8 mouse cellular contexts compared by ENCODE assay signal in the genomic region with DNA sequence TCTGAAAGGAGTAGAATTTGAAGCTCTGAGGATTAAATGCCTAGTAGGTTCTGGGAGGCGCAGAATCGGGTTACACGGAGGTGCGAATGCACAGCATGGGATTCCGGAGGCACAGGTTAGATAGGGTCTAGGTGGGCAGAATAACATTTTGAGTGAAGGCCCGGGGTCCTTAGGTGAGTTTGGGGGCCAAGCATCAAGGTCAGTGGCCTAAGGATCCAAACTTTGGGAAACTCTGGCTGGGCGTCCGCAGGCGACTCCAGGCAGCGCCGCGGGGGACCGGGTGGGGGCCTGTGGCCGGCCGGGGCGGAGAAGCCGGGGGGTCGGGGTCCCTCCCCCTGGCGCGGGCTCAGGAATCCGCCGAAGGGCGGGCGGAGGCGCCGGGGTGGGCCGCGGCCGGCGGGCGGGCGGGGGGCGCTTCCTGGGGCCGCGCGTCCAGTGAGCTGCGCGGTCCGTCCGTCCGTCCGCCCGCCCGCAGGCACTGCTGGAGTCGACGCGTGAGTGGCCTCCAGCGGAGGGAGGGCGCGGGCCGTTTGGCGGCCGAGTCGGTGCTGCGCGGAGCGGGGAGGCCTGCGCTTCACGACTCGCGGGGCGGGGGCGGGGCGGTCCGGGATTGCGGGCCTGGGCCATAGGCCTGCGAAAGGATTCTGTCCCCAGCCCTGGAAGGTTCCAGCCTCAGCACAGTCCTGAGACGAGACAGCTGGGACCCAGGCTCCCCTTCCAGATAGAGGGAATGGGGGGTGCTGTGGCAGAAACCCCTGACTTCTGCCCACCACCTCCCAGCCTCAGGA. TPM values are rescaled to one million over a fixed set of nuclear protein-coding genes. Genes with fewer than 3 reads are reported as not detected.
DNase-seq lines count a peak whose midpoint lies in the region; ATAC-seq and TF ChIP-seq lines count a peak whose summit lies in the region.

No protein-coding gene starts in this region.

- ATAC-seq in forebrain, embryonic 13.5 days = peak; percentile 56
- peak; percentile 70 for ATAC-seq in hindbrain, embryonic 16.5 days
- ATAC-seq in lung, embryonic 15.5 days (ENCODE audit: borderline replicate concordance, extremely low read depth, low FRiP score, low TSS enrichment) = peak; percentile 69
- peak; percentile 57 for ATAC-seq in stomach, embryonic 16.5 days (ENCODE audit: insufficient read depth, low FRiP score)

- H3K27me3 ChIP-seq in forebrain, embryonic 13.5 days = no peaks in the 10 kb centered on the region
- no peaks in the 10 kb centered on the region for H3K27me3 ChIP-seq in hindbrain, embryonic 16.5 days (replicated peaks; ENCODE audit: control insufficient read depth, insufficient read depth, low read length)
- H3K27me3 ChIP-seq in lung, embryonic 15.5 days = no peaks in the 10 kb centered on the region
- H3K27me3 ChIP-seq in stomach, embryonic 16.5 days (ENCODE audit: control insufficient read depth, insufficient read depth, low read length) = no peaks in the 10 kb centered on the region

- no peak for DNase-seq in left cerebral cortex, adult 2 months (ENCODE audit: extremely low spot score in 1 of 2, low spot score in 2 of 2)
- no peak for DNase-seq in left cerebral cortex, adult 11 months (ENCODE audit: low spot score)
- DNase-seq in adrenal gland, postnatal 10 days = peak; percentile 76
- no peak for DNase-seq in left cerebral cortex, adult 8-10 months (ENCODE audit: low spot score in 2 of 2)

- H3K9ac ChIP-seq in forebrain, embryonic 13.5 days = peak overlapping the region; percentile 81
- peak overlapping the region; percentile 85 for H3K9ac ChIP-seq in hindbrain, embryonic 16.5 days (ENCODE audit: low read depth, low read length)
- H3K9ac ChIP-seq in lung, embryonic 15.5 days = peak overlapping the region; percentile 67
- peak overlapping the region; percentile 80 for H3K9ac ChIP-seq in stomach, embryonic 16.5 days (ENCODE audit: low read length)

- intact Hi-C loops in left cerebral cortex, adult 2 months (cut with DNase I) = no loop called here

- H3K36me3 ChIP-seq in forebrain, embryonic 13.5 days (ENCODE audit: poor library complexity, severe bottlenecking) = no peaks in the 10 kb centered on the region; the same call in 1 of the 2 replicates
- no peaks in the 10 kb centered on the region for H3K36me3 ChIP-seq in hindbrain, embryonic 16.5 days (ENCODE audit: control insufficient read depth, insufficient read depth, low read length)
- peaks cover 20% of the 10 kb centered on the region for H3K36me3 ChIP-seq in lung, embryonic 15.5 days
- H3K36me3 ChIP-seq in stomach, embryonic 16.5 days (ENCODE audit: control insufficient read depth, insufficient read depth, low read length) = no peaks in the 10 kb centered on the region

- no peak for TF ChIP-seq CTCF in left cerebral cortex, adult 2 months (IDR thresholded peaks at IDR 0.05)

- H3K4me3 ChIP-seq in left cerebral cortex, adult 2 months = peak overlapping the region; percentile 53
- H3K4me3 ChIP-seq in forebrain, embryonic 13.5 days = peak overlapping the region; percentile 58
- peak overlapping the region; percentile 67 for H3K4me3 ChIP-seq in hindbrain, embryonic 16.5 days (ENCODE audit: low read length)
- peak overlapping the region; percentile 56 for H3K4me3 ChIP-seq in lung, embryonic 15.5 days
- peak overlapping the region; percentile 53 for H3K4me3 ChIP-seq in stomach, embryonic 16.5 days (replicated peaks; ENCODE audit: low read length)

- no peaks in the 10 kb centered on the region for H3K9me3 ChIP-seq in forebrain, embryonic 13.5 days (replicated peaks)
- H3K9me3 ChIP-seq in hindbrain, embryonic 16.5 days (ENCODE audit: control insufficient read depth, low read length) = no peaks in the 10 kb centered on the region
- no peaks in the 10 kb centered on the region for H3K9me3 ChIP-seq in lung, embryonic 15.5 days
- no peaks in the 10 kb centered on the region for H3K9me3 ChIP-seq in stomach, embryonic 16.5 days (replicated peaks; ENCODE audit: control insufficient read depth, low read length)

- peaks cover 26% of the 10 kb centered on the region for H3K4me1 ChIP-seq in forebrain, embryonic 13.5 days
- H3K4me1 ChIP-seq in hindbrain, embryonic 16.5 days (ENCODE audit: control insufficient read depth, insufficient read depth, low read depth, low read length) = peaks cover 20% of the 10 kb centered on the region
- peaks cover 20% of the 10 kb centered on the region for H3K4me1 ChIP-seq in lung, embryonic 15.5 days
- H3K4me1 ChIP-seq in stomach, embryonic 16.5 days (ENCODE audit: control insufficient read depth, insufficient read depth, low read length) = peaks cover 13% of the 10 kb centered on the region; the same call in 1 of the 2 replicates

- H3K27ac ChIP-seq in left cerebral cortex, adult 2 months = peak overlapping the region; percentile 63
- H3K27ac ChIP-seq in forebrain, embryonic 13.5 days = peak overlapping the region; percentile 49; the same call in 1 of the 2 replicates
- H3K27ac ChIP-seq in hindbrain, embryonic 16.5 days (ENCODE audit: low read depth, low read length) = peak overlapping the region; percentile 72
- H3K27ac ChIP-seq in lung, embryonic 15.5 days = peak overlapping the region; percentile 90
- H3K27ac ChIP-seq in stomach, embryonic 16.5 days (ENCODE audit: low read length) = peak overlapping the region; percentile 69

- peak overlapping the region; percentile 96 for H3K4me2 ChIP-seq in forebrain, embryonic 13.5 days
- H3K4me2 ChIP-seq in hindbrain, embryonic 16.5 days (ENCODE audit: low read length) = peak overlapping the region; percentile 99
- peak overlapping the region; percentile 83 for H3K4me2 ChIP-seq in lung, embryonic 15.5 days
- peak overlapping the region; percentile 84 for H3K4me2 ChIP-seq in stomach, embryonic 16.5 days (ENCODE audit: low read depth, low read length)

- 2% methylated on average over 24 of the region's 68 CpGs for WGBS in forebrain, embryonic 13.5 days
- under 1% methylated on average over 31 of the region's 68 CpGs for WGBS in hindbrain, embryonic 16.5 days
- WGBS in lung, embryonic 15.5 days = 3% methylated on average over 47 of the region's 68 CpGs
- under 1% methylated on average over 37 of the region's 68 CpGs for WGBS in stomach, embryonic 16.5 days

RNA-seq across cellular contexts. Expression of gene Efemp2, which starts 0.7 kb away (rescaled TPM):
- total RNA-seq in left cerebral cortex, adult 2 months (2021) = 10 to 100 TPM; 16.8 to 17.2 TPM
- total RNA-seq in adrenal gland, postnatal 10 days (2021) = 10 to 100 TPM; 48.8 to 50.9 TPM
- polyA plus RNA-seq in forebrain, embryonic 13.5 days (2015; fragmentation: Nextera tagmentation; extraction: Ambion mirVana) = 30.7 and 31.1 TPM in 2 replicates
- polyA plus RNA-seq in hindbrain, embryonic 16.5 days (2015; fragmentation: Nextera tagmentation; extraction: Ambion mirVana) = 44.2 and 53.1 TPM in 2 replicates
- polyA plus RNA-seq in lung, embryonic 15.5 days (2015; fragmentation: Nextera tagmentation; extraction: Ambion mirVana) = 198 and 208 TPM in 2 replicates
- 156 and 167 TPM in 2 replicates for polyA plus RNA-seq in stomach, embryonic 16.5 days (2015; fragmentation: Nextera tagmentation; extraction: Ambion mirVana)
- 10 to 100 TPM; 16.0 to 21.9 (median 18.7) TPM for total RNA-seq in left cerebral cortex, adult 8-10 months (2022)

RNA-seq across cellular contexts. Expression of gene Ctsw, which starts 6.2 kb away (rescaled TPM):
- under 1 TPM; 0.36 to 0.47 TPM for total RNA-seq in left cerebral cortex, adult 2 months (2021)
- total RNA-seq in adrenal gland, postnatal 10 days (2021) = 1 to 10 TPM; 1.4 to 1.8 TPM
- 4.4 and 5.4 TPM in 2 replicates for polyA plus RNA-seq in forebrain, embryonic 13.5 days (2015; fragmentation: Nextera tagmentation; extraction: Ambion mirVana)
- 4.5 TPM in 2 replicates for polyA plus RNA-seq in hindbrain, embryonic 16.5 days (2015; fragmentation: Nextera tagmentation; extraction: Ambion mirVana)
- 1.9 and 3.3 TPM in 2 replicates for polyA plus RNA-seq in lung, embryonic 15.5 days (2015; fragmentation: Nextera tagmentation; extraction: Ambion mirVana)
- 1.6 and 2.2 TPM in 2 replicates for polyA plus RNA-seq in stomach, embryonic 16.5 days (2015; fragmentation: Nextera tagmentation; extraction: Ambion mirVana)
- 1 to 10 TPM in 1 of 4 experiments, under 1 TPM in 3; 0.30 to 1.0 (median 0.46) TPM for total RNA-seq in left cerebral cortex, adult 8-10 months (2022)

RNA-seq across cellular contexts. Expression of gene Mus81, which starts 13.7 kb away (rescaled TPM):
- 10 to 100 TPM; 33.3 to 33.4 TPM for total RNA-seq in left cerebral cortex, adult 2 months (2021)
- total RNA-seq in adrenal gland, postnatal 10 days (2021) = 10 to 100 TPM; 25.2 to 27.4 TPM
- polyA plus RNA-seq in forebrain, embryonic 13.5 days (2015; fragmentation: Nextera tagmentation; extraction: Ambion mirVana) = 44.4 and 47.0 TPM in 2 replicates
- polyA plus RNA-seq in hindbrain, embryonic 16.5 days (2015; fragmentation: Nextera tagmentation; extraction: Ambion mirVana) = 50.9 and 54.5 TPM in 2 replicates
- polyA plus RNA-seq in lung, embryonic 15.5 days (2015; fragmentation: Nextera tagmentation; extraction: Ambion mirVana) = 40.2 and 43.9 TPM in 2 replicates
- 36.5 and 37.6 TPM in 2 replicates for polyA plus RNA-seq in stomach, embryonic 16.5 days (2015; fragmentation: Nextera tagmentation; extraction: Ambion mirVana)
- 10 to 100 TPM; 29.7 to 36.3 (median 35.4) TPM for total RNA-seq in left cerebral cortex, adult 8-10 months (2022)

RNA-seq across cellular contexts. Expression of gene Fibp, which starts 14.1 kb away (rescaled TPM):
- 10 to 100 TPM; 88.9 to 92.1 TPM for total RNA-seq in left cerebral cortex, adult 2 months (2021)
- 10 to 100 TPM; 74.9 to 99.3 TPM for total RNA-seq in adrenal gland, postnatal 10 days (2021)
- 153 and 155 TPM in 2 replicates for polyA plus RNA-seq in forebrain, embryonic 13.5 days (2015; fragmentation: Nextera tagmentation; extraction: Ambion mirVana)
- polyA plus RNA-seq in hindbrain, embryonic 16.5 days (2015; fragmentation: Nextera tagmentation; extraction: Ambion mirVana) = 147 and 153 TPM in 2 replicates
- 101 and 117 TPM in 2 replicates for polyA plus RNA-seq in lung, embryonic 15.5 days (2015; fragmentation: Nextera tagmentation; extraction: Ambion mirVana)
- 98.3 and 102 TPM in 2 replicates for polyA plus RNA-seq in stomach, embryonic 16.5 days (2015; fragmentation: Nextera tagmentation; extraction: Ambion mirVana)
- total RNA-seq in left cerebral cortex, adult 8-10 months (2022) = 100 to 1,000 TPM in 1 of 4 experiments, 10 to 100 TPM in 3; 89.0 to 124 (median 93.6) TPM

RNA-seq across cellular contexts. Expression of gene Cfl1, which starts 15.8 kb away (rescaled TPM):
- 1,000 to 10,000 TPM; 1,296 to 1,301 TPM for total RNA-seq in left cerebral cortex, adult 2 months (2021)
- 100 to 1,000 TPM; 651 to 659 TPM for total RNA-seq in adrenal gland, postnatal 10 days (2021)
- 3,452 and 3,520 TPM in 2 replicates for polyA plus RNA-seq in forebrain, embryonic 13.5 days (2015; fragmentation: Nextera tagmentation; extraction: Ambion mirVana)
- 3,487 and 3,609 TPM in 2 replicates for polyA plus RNA-seq in hindbrain, embryonic 16.5 days (2015; fragmentation: Nextera tagmentation; extraction: Ambion mirVana)
- 2,855 and 2,978 TPM in 2 replicates for polyA plus RNA-seq in lung, embryonic 15.5 days (2015; fragmentation: Nextera tagmentation; extraction: Ambion mirVana)
- 2,233 and 2,288 TPM in 2 replicates for polyA plus RNA-seq in stomach, embryonic 16.5 days (2015; fragmentation: Nextera tagmentation; extraction: Ambion mirVana)
- total RNA-seq in left cerebral cortex, adult 8-10 months (2022) = 1,000 to 10,000 TPM; 1,338 to 1,440 (median 1,412) TPM
